Mouse (Mus musculus): ENCODE measurements at regions not wholly inside any gene's neighbourhood (a gene's known extent, or its start where the extent isn't known, plus 50 kb on each side); places are given as distances from the start of the nearest gene placed in this dataset.

GRCm38 (mm10) chr9:46938628-46939027 lies 59.9 kb upstream of the Gm4791 start:
- no peak for DNase-seq

GRCm38 (mm10) chr9:46925641-46926040 lies 72.9 kb upstream of the Gm4791 start:
- DNase-seq, result no peak

DNA sequence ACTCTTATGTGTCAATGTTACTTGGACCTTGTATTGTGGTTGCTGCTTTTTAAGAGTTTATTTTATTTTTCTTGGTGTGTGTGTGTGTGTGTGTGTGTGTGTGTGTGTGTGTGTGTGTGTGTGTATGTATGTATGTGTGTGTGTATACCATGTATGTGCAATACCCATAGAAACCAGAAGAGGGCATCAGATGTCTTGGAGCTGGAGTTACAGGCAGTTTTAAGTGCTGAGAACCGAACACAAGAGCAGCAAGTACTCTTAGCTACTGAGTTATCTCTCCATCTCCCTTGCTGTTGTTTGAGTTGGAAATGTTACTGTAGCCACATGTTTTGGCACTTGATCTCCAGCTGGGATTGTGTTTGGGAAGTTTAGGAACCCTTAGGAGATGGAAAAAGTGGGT lies 78.5 kb upstream of the Gm4791 start:
- DNase-seq, result no peak

DNA sequence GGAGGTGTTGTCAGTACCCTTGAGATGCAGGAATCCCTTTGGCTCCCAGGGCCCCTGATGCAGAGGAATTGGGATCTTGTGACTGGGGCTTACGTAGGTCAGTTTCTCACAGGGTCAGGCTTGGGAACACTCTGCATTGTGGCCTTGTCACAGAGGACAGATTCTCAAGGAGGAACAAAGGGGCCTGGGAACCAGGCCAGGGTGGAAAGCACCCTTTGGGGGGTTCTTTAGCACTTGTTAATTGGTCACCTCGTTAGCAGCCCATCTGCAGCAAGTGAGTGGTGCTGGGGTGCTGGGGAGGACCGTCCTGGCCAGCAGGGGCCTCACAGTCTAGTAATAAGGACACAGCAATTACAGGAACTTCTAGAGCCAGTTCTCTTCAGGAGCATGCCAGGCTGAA lies 85.3 kb upstream of the Gm4791 start:
- DNase-seq, result no peak

GRCm38 (mm10) chr9:46909412-46910013 lies 89.0 kb upstream of the Gm4791 start:
- DNase-seq, result no peak

DNA sequence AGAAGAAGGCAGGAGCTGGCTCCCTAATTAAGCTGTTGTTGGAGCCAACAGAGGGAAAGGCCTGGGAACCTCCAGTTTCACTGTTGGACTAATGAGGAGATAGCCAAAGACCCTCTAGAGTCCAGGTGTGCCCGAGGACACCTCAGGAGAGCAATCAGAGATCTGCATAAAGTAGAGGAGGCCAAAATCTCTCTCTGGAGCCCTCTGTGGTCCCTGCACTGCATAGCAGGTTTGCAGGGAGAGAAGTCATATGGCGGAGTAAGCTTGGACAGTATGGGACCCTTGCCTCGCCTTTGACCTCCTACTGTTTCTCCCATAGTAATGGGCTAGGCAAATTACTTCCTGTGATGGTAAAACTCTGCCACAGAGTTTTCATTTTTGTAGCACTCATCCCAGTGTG lies 93.5 kb upstream of the Gm4791 start:
- DNase-seq, result no peak

DNA sequence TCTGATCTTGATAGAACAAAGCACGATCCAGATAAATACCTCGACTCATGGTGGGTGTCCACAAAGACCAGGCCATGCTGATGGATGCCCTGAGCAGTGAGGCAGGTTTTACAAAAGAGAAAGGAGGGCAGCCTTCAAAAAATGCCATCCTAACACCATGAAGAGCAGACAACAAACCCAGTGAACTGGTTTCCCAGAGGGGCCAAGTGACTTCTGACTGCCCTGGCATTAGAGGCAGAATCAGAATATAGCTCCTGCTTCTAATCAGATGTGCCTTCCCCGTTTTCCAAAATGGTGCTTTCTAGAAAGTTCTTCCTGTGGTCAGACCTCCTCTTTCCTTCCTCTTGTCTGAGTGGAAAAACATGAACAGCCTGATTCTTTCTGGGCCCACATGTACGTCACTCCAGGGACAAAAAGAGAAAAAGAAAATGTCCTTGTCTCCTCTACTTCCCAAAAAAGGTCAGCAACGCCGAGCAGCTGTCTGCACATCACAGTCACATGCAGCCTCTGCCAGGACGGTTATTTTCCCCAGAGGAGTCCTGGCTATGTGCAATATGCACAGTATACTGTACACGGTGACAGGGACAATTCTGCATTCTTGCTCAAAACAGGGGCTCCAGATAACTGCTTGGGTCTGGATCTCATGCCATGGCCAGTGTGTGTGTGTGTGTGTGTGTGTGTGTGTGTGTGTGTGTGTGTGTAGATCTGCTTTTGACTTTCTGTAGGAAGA lies 94.9 kb upstream of the Gm4791 start:
- peak; percentile 17 for DNase-seq

- no peak for DNase-seq
Measured at GRCm38 (mm10) chr9:46899283-46899682, 99.3 kb upstream of the Gm4791 start.

- DNase-seq, result no peak
Measured at GRCm38 (mm10) chr9:46898120-46898519, 100.4 kb upstream of the Gm4791 start.

DNA sequence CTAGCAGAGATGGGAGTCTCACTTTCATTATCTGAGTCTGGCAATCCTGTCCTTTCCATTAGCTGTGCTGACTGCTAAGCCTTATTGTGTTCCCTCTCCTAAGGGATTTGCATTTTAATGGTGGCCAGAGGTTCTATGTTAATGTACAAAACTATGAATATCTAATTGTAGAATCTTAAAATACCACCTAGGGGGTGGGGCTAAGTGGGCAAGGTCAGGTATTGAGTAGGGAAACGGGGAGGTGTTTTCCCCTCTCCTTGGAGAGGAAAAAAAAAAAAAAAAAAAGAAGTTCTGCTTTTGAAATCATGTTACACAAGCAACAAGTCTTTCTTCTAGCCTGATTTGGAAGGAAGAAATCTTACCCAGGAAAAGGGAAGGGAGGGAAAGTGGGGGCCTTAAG lies 106.7 kb upstream of the Gm4791 start:
- no peak for DNase-seq

DNA sequence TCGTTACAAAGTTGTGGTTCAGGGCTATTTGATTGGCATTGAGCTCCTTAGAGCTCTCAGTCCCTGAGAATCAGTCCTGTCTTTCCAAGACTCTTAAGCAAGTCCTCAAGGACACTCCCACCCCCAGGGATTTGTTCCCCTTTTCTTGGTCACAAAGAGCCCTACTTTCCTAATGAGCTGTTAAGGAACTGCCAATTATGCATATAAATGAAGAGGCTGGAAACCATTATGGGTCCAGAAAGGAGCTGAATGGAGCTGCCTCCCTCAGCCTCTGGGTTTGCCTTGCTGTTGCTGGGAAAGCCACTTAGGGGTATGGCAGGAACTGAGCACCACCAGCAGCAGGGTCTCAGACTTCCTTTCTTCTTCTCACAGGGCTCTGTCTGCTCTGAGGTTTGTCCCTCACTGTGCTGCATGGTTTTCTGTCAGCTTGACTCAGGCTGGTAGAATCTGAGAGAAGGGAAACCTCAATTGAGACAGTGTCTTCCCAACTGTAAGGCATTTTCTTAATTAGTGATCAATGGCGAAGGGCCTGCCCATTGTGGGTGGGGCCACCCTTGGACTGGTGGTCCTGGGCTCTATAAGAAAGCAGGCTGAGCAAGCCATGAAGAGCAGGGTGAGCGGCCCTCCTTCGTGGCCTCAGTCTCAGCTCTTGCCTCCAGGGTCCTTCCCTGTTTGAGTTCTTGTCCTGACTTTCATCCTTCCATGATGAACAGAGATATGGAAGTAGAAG lies 108.4 kb upstream of the Gm4791 start:
- no peak for DNase-seq

DNA sequence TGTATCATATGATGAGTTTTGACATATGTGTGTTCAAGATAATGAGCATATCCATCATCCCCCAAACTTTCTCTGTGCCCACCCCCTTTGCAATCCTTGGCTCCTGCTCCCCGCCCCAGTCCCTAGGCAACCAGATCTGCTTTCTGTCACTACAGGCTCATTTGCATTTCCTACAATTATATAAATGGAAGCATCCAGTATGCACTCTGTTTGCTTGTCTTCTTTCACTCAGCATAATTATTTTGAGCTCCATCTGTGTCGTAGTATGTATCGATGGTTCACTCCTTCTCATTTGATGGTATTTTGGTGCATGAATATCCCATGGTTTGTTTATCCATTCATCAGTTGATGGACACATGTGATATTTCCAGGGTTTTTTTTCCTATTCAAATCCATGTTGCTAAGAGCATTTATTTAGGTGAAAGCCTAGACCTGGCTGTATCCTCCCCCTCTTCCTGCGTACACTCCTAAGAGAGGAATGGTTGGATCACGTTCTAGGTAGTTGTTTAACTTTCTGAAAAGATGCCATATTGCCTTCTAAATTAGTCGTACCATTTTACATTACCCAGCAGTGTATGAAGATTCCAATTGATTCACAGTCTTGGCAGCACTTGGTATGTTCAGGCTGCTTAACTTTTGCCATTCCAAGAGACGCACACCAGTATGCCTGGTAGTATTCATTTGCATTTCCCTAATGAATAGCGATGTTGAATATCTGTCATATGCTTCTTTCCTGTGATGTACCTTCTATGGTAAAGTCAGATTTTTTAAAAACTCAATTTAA lies 127.1 kb upstream of the Gm4791 start:
- DNase-seq, result no peak

DNA sequence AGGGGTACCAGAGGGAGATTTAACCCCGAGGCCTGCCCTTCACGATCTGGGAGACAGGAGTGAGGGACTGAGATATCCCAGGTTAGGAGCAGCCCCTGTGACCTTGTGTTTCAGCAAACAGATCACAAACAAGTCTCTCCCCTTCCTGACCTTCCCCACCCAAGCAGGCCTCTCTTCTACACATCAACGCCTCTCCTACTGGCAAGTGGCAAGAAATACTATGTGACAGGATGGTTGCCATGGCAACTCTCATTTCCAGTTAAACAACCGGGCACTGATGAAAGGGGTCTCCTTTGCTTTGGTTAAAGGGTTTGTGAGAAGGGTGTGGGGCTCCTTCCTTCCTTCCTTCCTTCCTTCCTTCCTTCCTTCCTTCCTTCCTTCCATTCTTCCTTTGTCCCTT lies 134.6 kb upstream of the Gm4791 start:
- DNase-seq, result no peak

GRCm38 (mm10) chr9:46851753-46852152 lies 146.8 kb upstream of the Gm4791 start:
- DNase-seq, result no peak

DNA sequence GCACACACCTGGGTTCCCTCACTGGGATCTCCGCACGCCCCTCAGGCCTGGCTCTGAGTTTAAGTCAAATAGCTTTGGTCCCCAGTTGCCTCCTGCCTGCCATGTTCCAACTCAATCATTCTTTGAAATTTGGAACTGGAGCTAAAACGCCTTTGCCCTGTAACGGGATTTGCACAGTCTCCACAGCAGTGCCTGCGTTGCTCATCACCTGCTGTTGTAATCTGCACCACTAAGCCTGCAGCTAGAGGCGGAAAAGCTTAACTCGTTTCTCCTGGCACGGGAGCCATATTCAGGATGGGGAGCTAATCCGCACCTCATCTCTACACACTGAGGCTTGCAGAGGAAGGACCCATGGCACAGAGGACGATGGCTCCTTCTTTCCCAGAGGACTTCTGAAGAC lies 147.2 kb upstream of the Gm4791 start:
- DNase-seq, result no peak

- DNase-seq, result no peak
Measured at GRCm38 (mm10) chr9:46845276-46845675, 153.3 kb upstream of the Gm4791 start.

DNA sequence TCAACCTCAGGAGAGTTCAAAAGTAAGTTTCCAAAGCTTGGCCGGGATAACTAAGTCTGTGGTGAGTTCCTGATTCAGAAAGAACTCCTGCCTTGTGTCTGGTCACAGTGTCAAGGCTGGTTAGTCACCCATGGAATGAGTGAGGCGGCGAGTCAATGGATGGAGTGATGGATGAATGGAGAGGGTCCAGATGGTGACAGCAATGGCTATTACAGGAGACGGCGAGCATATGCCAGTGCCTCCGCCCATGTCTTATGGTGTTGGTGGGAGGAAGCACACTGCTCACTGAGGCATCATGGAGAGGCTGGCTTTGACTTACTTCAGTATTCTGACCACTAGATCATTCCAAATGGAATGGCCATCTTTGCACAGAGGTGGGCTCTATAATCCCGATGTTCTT lies 154.8 kb upstream of the Gm4791 start:
- no peak for DNase-seq

DNA sequence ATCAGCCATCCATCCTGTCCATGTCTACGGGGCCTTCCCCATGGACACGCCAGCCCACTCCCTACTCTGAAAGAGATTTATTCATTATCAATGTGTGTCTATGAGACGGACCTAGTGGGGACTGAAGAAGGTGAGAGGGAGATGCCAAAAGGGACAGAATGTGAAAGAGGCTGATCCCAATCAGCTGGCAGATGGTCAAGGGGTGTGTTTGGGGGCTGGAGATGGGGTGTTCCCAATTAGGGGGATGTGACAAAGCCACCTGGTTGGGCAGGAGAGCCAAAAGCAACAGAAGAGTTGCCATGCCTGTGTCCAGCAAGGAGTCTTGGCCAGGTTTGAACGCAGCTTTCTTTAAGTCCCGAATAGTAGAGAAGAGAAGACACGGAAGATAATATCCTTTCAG lies 157.0 kb upstream of the Gm4791 start:
- DNase-seq, result no peak

DNA sequence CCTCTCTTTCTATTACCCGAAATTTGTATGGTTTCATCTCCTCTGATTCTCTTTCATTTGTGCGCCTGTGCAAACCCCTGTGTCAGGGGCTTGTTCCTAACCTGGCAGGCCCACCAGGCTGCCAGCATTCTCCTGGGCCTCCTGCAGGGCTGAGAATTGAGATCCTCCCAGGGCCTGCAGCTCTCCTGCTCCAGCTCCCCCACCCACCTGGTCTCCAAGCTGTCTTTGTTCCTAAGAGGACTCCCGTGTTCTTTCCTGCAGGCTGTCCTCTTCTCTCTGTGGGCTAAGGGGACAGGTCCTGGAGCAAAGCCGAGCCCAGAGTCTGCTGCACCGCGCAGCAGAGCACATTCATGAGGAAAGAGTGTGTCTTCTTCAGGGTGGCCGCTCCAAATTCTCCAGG lies 163.3 kb upstream of the Gm4791 start:
- no peak for DNase-seq

GRCm38 (mm10) chr9:46830746-46831560 lies 167.6 kb upstream of the Gm4791 start:
- no peak for DNase-seq

GRCm38 (mm10) chr9:46830316-46830715 lies 168.2 kb upstream of the Gm4791 start:
- DNase-seq, result no peak

- DNase-seq, result no peak
Measured at GRCm38 (mm10) chr9:46824703-46825102, 173.8 kb upstream of the Gm4791 start.

All from adrenal gland, adult 2 months (tissue).